Mouse (Mus musculus): Measurements from ENCODE around the gene Olfr1197. TPM values are rescaled to one million over a fixed set of nuclear protein-coding genes. Genes with fewer than 3 reads are reported as not detected.

The Olfr1197 gene
- polyA plus RNA-seq (2014; fragmentation: Nextera tagmentation; extraction: Ambion mirVana) = not detected in 2 replicates

GRCm38 (mm10) chr2:88732266-88732665 lies at the start of gene Olfr1197:
Gene Olfr1197, minus strand, starts transcription at chr2:88732366.
- Histone ChIP-seq H3K4me3 (ENCODE audit: low read depth, low read length) (no peak within 1 kb of the TSS), H3K27ac (ENCODE audit: low read depth, low read length) (no peak within 1 kb of the TSS), H3K9ac (ENCODE audit: low read depth, low read length) (no peak within 1 kb of the TSS), H3K36me3 (ENCODE audit: control insufficient read depth, insufficient read depth, low read length) (no peaks in the 10 kb centered on the region), H3K4me2 (no peak within 1 kb of the TSS), H3K4me1 (replicated peaks; ENCODE audit: control insufficient read depth, insufficient read depth, low read length) (no peaks in the 10 kb centered on the region), H3K9me3 (ENCODE audit: control insufficient read depth, low read length) (no peaks in the 10 kb centered on the region), H3K27me3 (replicated peaks; ENCODE audit: control insufficient read depth, insufficient read depth, low read length) (no peaks in the 10 kb centered on the region)
- no peak for ATAC-seq (replicated peaks; ENCODE audit: low FRiP score)
- DNase-seq (ENCODE audit: low spot score) = no peak
- 69% methylated on average over 1 of the region's 1 CpGs for WGBS

DNA sequence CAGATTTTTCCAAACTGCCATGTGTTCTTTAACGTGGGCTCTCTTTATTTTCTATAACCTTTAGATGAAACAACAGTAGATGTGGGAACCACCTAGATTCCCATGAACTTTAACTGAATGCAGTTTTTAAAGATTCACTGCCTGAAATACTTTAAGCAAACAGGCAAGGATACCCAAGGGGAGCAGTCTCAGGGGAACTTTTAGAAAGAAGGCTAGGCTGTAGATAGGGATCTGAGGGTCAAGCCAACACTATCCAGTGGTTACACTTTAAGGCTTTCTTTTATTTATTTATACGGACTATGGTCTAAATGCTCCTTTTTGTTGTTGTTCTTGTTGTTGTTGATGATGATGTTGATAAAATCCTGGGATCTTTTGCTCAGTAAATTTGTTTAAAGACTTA lies 38.2 kb upstream of the Olfr1197 start, which contains the start of gene Olfr1200:
Gene Olfr1200, minus strand, starts transcription at position 101 of the 400 bp plus-strand sequence.
- no peak for ATAC-seq (replicated peaks; ENCODE audit: low FRiP score)
- no peak for DNase-seq (ENCODE audit: low spot score)
- Histone ChIP-seq H3K9me3 (ENCODE audit: control insufficient read depth, low read length) (no peaks in the 10 kb centered on the region), H3K27ac (ENCODE audit: low read depth, low read length) (no peak within 1 kb of the TSS), H3K36me3 (ENCODE audit: control insufficient read depth, insufficient read depth, low read length) (no peaks in the 10 kb centered on the region), H3K4me3 (ENCODE audit: low read depth, low read length) (no peak within 1 kb of the TSS), H3K9ac (ENCODE audit: low read depth, low read length) (no peak within 1 kb of the TSS), H3K4me2 (no peak within 1 kb of the TSS), H3K4me1 (replicated peaks; ENCODE audit: control insufficient read depth, insufficient read depth, low read length) (no peaks in the 10 kb centered on the region), H3K27me3 (replicated peaks; ENCODE audit: control insufficient read depth, insufficient read depth, low read length) (no peaks in the 10 kb centered on the region)
- WGBS = 70% methylated on average over 2 of the region's 2 CpGs

DNA sequence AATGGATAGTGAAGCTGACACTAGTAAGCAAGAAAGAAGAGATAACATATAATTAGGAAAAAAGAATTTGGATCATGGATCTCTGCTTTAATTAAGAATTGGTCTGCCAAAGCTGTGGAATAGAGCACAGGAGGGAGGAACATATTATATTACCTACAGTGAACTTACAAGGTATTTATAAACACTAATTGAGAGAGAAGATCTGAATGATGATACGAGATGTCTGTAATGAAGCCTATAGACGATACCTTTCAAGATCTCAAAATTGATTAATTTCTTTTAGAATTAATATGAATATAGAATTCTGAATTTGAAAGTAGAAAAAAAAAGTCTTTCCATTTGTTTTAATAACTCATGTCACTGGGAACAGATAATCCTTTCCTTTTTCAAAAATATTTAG lies 28.2 kb upstream of the Olfr1197 start, which contains the start of gene Olfr1199:
Gene Olfr1199, minus strand, starts transcription at position 101 of the 400 bp plus-strand sequence.
- Histone ChIP-seq H3K36me3 (ENCODE audit: control insufficient read depth, insufficient read depth, low read length) (no peaks in the 10 kb centered on the region), H3K4me3 (ENCODE audit: low read depth, low read length) (no peak within 1 kb of the TSS), H3K9me3 (ENCODE audit: control insufficient read depth, low read length) (no peaks in the 10 kb centered on the region), H3K4me1 (replicated peaks; ENCODE audit: control insufficient read depth, insufficient read depth, low read length) (no peaks in the 10 kb centered on the region), H3K4me2 (no peak within 1 kb of the TSS), H3K27me3 (replicated peaks; ENCODE audit: control insufficient read depth, insufficient read depth, low read length) (no peaks in the 10 kb centered on the region), H3K9ac (ENCODE audit: low read depth, low read length) (no peak within 1 kb of the TSS), H3K27ac (ENCODE audit: low read depth, low read length) (no peak within 1 kb of the TSS)
- ATAC-seq (replicated peaks; ENCODE audit: low FRiP score) (no peak), DNase-seq (ENCODE audit: low spot score) (no peak)
- 77% methylated on average over 2 of the region's 2 CpGs for WGBS

- Histone ChIP-seq H3K4me2 (no peak within 1 kb of the TSS), H3K9ac (ENCODE audit: low read depth, low read length) (no peak within 1 kb of the TSS), H3K27ac (ENCODE audit: low read depth, low read length) (no peak within 1 kb of the TSS), H3K4me3 (ENCODE audit: low read depth, low read length) (no peak within 1 kb of the TSS), H3K4me1 (replicated peaks; ENCODE audit: control insufficient read depth, insufficient read depth, low read length) (no peaks in the 10 kb centered on the region), H3K27me3 (replicated peaks; ENCODE audit: control insufficient read depth, insufficient read depth, low read length) (no peaks in the 10 kb centered on the region), H3K9me3 (ENCODE audit: control insufficient read depth, low read length) (no peaks in the 10 kb centered on the region), H3K36me3 (ENCODE audit: control insufficient read depth, insufficient read depth, low read length) (no peaks in the 10 kb centered on the region)
- ATAC-seq (replicated peaks; ENCODE audit: low FRiP score) = no peak
- no peak for DNase-seq (ENCODE audit: low spot score)
- WGBS = 92% methylated on average over 2 of the region's 2 CpGs
Observed at GRCm38 (mm10) chr2:88751270-88751669, 19.1 kb upstream of the Olfr1197 start, which contains the start of gene Olfr1198. Gene Olfr1198, minus strand, starts transcription at chr2:88751370.

DNA sequence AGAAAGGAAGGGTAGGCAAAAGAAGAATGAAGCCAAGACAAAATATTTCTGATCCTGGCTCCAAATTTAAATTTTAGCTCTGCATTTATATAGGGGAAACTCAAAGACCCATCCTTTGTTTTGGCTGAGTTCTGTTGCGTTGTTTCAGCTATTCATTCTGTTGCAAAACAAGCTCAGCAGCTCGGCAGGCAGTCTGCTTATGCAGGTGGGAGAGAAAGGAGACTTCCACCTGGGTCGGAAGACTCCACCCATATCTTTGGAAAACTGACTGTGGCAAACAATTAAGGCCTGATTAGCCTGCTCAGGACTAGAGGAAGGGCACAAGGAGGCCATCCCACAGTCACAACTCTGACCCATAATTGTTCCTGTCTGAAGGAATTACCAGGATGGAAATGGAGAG lies 11.2 kb upstream of the Olfr1197 start:
- H3K4me1 ChIP-seq (replicated peaks; ENCODE audit: control insufficient read depth, insufficient read depth, low read length) = no peaks in the 10 kb centered on the region
- no peaks in the 10 kb centered on the region for H3K27me3 ChIP-seq (replicated peaks; ENCODE audit: control insufficient read depth, insufficient read depth, low read length)
- no peak overlapping the region for H3K9ac ChIP-seq (ENCODE audit: low read depth, low read length)
- H3K4me2 ChIP-seq = no peak overlapping the region
- WGBS = 77% methylated on average over 3 of the region's 3 CpGs
- H3K27ac ChIP-seq (ENCODE audit: low read depth, low read length) = no peak overlapping the region
- DNase-seq (ENCODE audit: low spot score) = no peak
- no peaks in the 10 kb centered on the region for H3K9me3 ChIP-seq (ENCODE audit: control insufficient read depth, low read length)
- ATAC-seq (replicated peaks; ENCODE audit: low FRiP score) = no peak
- H3K4me3 ChIP-seq (ENCODE audit: low read depth, low read length) = no peak overlapping the region
- no peaks in the 10 kb centered on the region for H3K36me3 ChIP-seq (ENCODE audit: control insufficient read depth, insufficient read depth, low read length)

GRCm38 (mm10) chr2:88704497-88704896 lies 27.7 kb downstream of the Olfr1197 start, which contains the start of gene Olfr1196:
Gene Olfr1196, minus strand, starts transcription at chr2:88704597.
- H3K36me3 ChIP-seq (ENCODE audit: control insufficient read depth, insufficient read depth, low read length) = no peaks in the 10 kb centered on the region
- DNase-seq (ENCODE audit: low spot score) = no peak
- H3K4me1 ChIP-seq (replicated peaks; ENCODE audit: control insufficient read depth, insufficient read depth, low read length) = no peaks in the 10 kb centered on the region
- WGBS = 74% methylated on average over 2 of the region's 2 CpGs
- H3K9me3 ChIP-seq (ENCODE audit: control insufficient read depth, low read length) = no peaks in the 10 kb centered on the region
- H3K9ac ChIP-seq (ENCODE audit: low read depth, low read length) = no peak within 1 kb of the TSS
- H3K4me2 ChIP-seq = no peak within 1 kb of the TSS
- H3K27me3 ChIP-seq (replicated peaks; ENCODE audit: control insufficient read depth, insufficient read depth, low read length) = no peaks in the 10 kb centered on the region
- no peak for ATAC-seq (replicated peaks; ENCODE audit: low FRiP score)
- H3K27ac ChIP-seq (ENCODE audit: low read depth, low read length) = no peak within 1 kb of the TSS
- no peak within 1 kb of the TSS for H3K4me3 ChIP-seq (ENCODE audit: low read depth, low read length)

DNA sequence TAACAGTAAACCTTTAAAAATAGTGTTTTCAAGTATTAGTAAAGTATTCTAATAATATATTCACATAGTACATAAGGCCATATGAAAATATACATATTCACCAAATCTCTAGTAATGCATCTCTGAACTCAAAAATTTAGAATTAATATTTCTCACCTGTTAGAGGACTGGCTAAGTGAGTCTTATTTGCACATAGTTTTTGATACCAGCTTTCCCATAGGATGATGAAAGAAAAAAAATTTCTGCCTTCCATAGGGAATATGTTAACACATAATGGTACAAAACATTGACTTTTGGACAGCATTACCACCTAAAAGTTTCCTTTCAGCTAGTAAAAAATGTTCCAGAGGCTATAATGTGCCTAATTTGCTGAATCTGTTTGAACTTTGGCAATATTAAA lies 43.1 kb downstream of the Olfr1197 start, which contains the start of gene Olfr1195:
Gene Olfr1195, minus strand, starts transcription at position 101 of the 400 bp plus-strand sequence.
- no peak for ATAC-seq (replicated peaks; ENCODE audit: low FRiP score)
- no peak within 1 kb of the TSS for H3K4me2 ChIP-seq

More for the DNA sequence above, 43.1 kb downstream of the Olfr1197 start, which contains the start of gene Olfr1195:
- H3K36me3 ChIP-seq (ENCODE audit: control insufficient read depth, insufficient read depth, low read length) = no peaks in the 10 kb centered on the region
- H3K4me3 ChIP-seq (ENCODE audit: low read depth, low read length) = no peak within 1 kb of the TSS
- H3K27ac ChIP-seq (ENCODE audit: low read depth, low read length) = no peak within 1 kb of the TSS
- H3K9ac ChIP-seq (ENCODE audit: low read depth, low read length) = no peak within 1 kb of the TSS
- no peak for DNase-seq (ENCODE audit: low spot score)
- no peaks in the 10 kb centered on the region for H3K27me3 ChIP-seq (replicated peaks; ENCODE audit: control insufficient read depth, insufficient read depth, low read length)
- H3K9me3 ChIP-seq (ENCODE audit: control insufficient read depth, low read length) = no peaks in the 10 kb centered on the region
- H3K4me1 ChIP-seq (replicated peaks; ENCODE audit: control insufficient read depth, insufficient read depth, low read length) = no peaks in the 10 kb centered on the region

Other genes starting within 250 kb of the Olfr1197 start
- gene Olfr1184, start 248.8 kb downstream of the Olfr1197 start, polyA plus RNA-seq (2014; fragmentation: Nextera tagmentation; extraction: Ambion mirVana) = not detected in 2 replicates
- not detected in 2 replicates for gene Olfr1185-ps1, start 239.0 kb downstream of the Olfr1197 start, polyA plus RNA-seq (2014; fragmentation: Nextera tagmentation; extraction: Ambion mirVana)
- not detected in 2 replicates for gene Olfr1186, start 213.8 kb downstream of the Olfr1197 start, polyA plus RNA-seq (2014; fragmentation: Nextera tagmentation; extraction: Ambion mirVana)
- gene Olfr1188, start 175.4 kb downstream of the Olfr1197 start, polyA plus RNA-seq (2014; fragmentation: Nextera tagmentation; extraction: Ambion mirVana) = not detected in 2 replicates
- gene Olfr1189, start 145.9 kb downstream of the Olfr1197 start, polyA plus RNA-seq (2014; fragmentation: Nextera tagmentation; extraction: Ambion mirVana) = not detected in 2 replicates
- not detected in 2 replicates for gene Olfr1191-ps1, start 91.8 kb downstream of the Olfr1197 start, polyA plus RNA-seq (2014; fragmentation: Nextera tagmentation; extraction: Ambion mirVana)
- not detected in 2 replicates for gene Olfr1192-ps1, start 83.9 kb downstream of the Olfr1197 start, polyA plus RNA-seq (2014; fragmentation: Nextera tagmentation; extraction: Ambion mirVana)
- gene Olfr1193, start 56.7 kb downstream of the Olfr1197 start, polyA plus RNA-seq (2014; fragmentation: Nextera tagmentation; extraction: Ambion mirVana) = not detected in 2 replicates
- not detected in 2 replicates for gene Olfr1195, start 43.2 kb downstream of the Olfr1197 start, polyA plus RNA-seq (2014; fragmentation: Nextera tagmentation; extraction: Ambion mirVana)
- gene Olfr1196, start 27.8 kb downstream of the Olfr1197 start, polyA plus RNA-seq (2014; fragmentation: Nextera tagmentation; extraction: Ambion mirVana) = not detected in 2 replicates
- not detected in 2 replicates for gene Olfr1198, start 19.0 kb upstream of the Olfr1197 start, polyA plus RNA-seq (2014; fragmentation: Nextera tagmentation; extraction: Ambion mirVana)
- gene Olfr1199, start 28.1 kb upstream of the Olfr1197 start, polyA plus RNA-seq (2014; fragmentation: Nextera tagmentation; extraction: Ambion mirVana) = not detected in 2 replicates
- gene Olfr1200, start 38.1 kb upstream of the Olfr1197 start, polyA plus RNA-seq (2014; fragmentation: Nextera tagmentation; extraction: Ambion mirVana) = not detected in 2 replicates
- not detected in 2 replicates for gene Olfr1201, start 60.7 kb upstream of the Olfr1197 start, polyA plus RNA-seq (2014; fragmentation: Nextera tagmentation; extraction: Ambion mirVana)
- not detected in 2 replicates for gene Olfr1202, start 82.1 kb upstream of the Olfr1197 start, polyA plus RNA-seq (2014; fragmentation: Nextera tagmentation; extraction: Ambion mirVana)
- not detected in 2 replicates for gene Olfr1205, start 97.4 kb upstream of the Olfr1197 start, polyA plus RNA-seq (2014; fragmentation: Nextera tagmentation; extraction: Ambion mirVana)
- not detected in 2 replicates for gene Olfr1204, start 116.9 kb upstream of the Olfr1197 start, polyA plus RNA-seq (2014; fragmentation: Nextera tagmentation; extraction: Ambion mirVana)
- not detected in 2 replicates for gene Olfr1206, start 130.9 kb upstream of the Olfr1197 start, polyA plus RNA-seq (2014; fragmentation: Nextera tagmentation; extraction: Ambion mirVana)
- not detected in 2 replicates for gene Olfr1208, start 169.9 kb upstream of the Olfr1197 start, polyA plus RNA-seq (2014; fragmentation: Nextera tagmentation; extraction: Ambion mirVana)
- gene Olfr1209, start 182.8 kb upstream of the Olfr1197 start, polyA plus RNA-seq (2014; fragmentation: Nextera tagmentation; extraction: Ambion mirVana) = not detected in 2 replicates
- gene Olfr1211, start 205.7 kb upstream of the Olfr1197 start, polyA plus RNA-seq (2014; fragmentation: Nextera tagmentation; extraction: Ambion mirVana) = not detected in 2 replicates
- gene Olfr1212, start 221.6 kb upstream of the Olfr1197 start, polyA plus RNA-seq (2014; fragmentation: Nextera tagmentation; extraction: Ambion mirVana) = not detected in 2 replicates
- not detected in 2 replicates for gene Gm13762, start 247.9 kb upstream of the Olfr1197 start, polyA plus RNA-seq (2014; fragmentation: Nextera tagmentation; extraction: Ambion mirVana)